Mouse (Mus musculus): Measurements from ENCODE around the gene 4930595D18Rik.

DNA sequence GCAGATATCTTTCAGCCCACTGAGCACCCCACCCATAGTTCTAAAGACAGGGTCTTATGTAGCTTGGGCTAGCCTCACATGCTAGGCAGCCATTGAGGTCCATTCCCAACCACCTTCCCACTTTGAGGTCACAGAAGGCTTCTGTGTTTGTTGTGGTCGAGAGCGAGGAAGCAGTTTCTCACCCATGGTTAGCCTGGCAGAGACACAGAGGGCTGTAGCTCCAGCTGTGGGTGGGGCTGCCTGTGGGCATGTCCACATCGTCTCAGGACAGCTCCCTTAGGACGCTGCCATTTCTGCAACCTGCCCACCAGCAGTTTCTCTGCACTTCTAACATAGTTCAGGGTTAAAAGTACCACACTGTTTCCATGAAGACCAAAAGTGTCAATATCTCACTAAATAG is 43.1 kb upstream of the 4930595D18Rik start:
- no peak for TF ChIP-seq CTCF (IDR thresholded peaks at IDR 0.05; ENCODE audit: control insufficient read depth, insufficient read depth, insufficient replicate concordance, low read depth, low read length)
- TF ChIP-seq POLR2A (IDR thresholded peaks at IDR 0.05; ENCODE audit: control insufficient read depth, low read depth, low read length): no peak

Data from testis, adult 2 months (tissue).